Mouse (Mus musculus) testis, adult 2 months (tissue): ENCODE data around the gene Ebi3.
A peak's percentile ranks its signal among the peaks of the same experiment; 100 is the strongest.

ENCODE experiments used
- CTCF ChIP-seq: fragments of 200-500 bp; IDR thresholded peaks from 2 replicates; pipeline ENCODE4 v1.5.1; 2012; ENCODE audit warnings: low read depth, mild to moderate bottlenecking, inconsistent platforms, low read length, moderate library complexity; ENCODE audit not compliant: control insufficient read depth, insufficient read depth, insufficient replicate concordance
- POLR2A ChIP-seq: fragments of 200-500 bp; IDR thresholded peaks from 2 replicates; pipeline ENCODE4 v1.6.1; 2012; ENCODE audit warnings: low read depth, mild to moderate bottlenecking, inconsistent platforms, low read length, moderate library complexity; ENCODE audit not compliant: control insufficient read depth

DNA sequence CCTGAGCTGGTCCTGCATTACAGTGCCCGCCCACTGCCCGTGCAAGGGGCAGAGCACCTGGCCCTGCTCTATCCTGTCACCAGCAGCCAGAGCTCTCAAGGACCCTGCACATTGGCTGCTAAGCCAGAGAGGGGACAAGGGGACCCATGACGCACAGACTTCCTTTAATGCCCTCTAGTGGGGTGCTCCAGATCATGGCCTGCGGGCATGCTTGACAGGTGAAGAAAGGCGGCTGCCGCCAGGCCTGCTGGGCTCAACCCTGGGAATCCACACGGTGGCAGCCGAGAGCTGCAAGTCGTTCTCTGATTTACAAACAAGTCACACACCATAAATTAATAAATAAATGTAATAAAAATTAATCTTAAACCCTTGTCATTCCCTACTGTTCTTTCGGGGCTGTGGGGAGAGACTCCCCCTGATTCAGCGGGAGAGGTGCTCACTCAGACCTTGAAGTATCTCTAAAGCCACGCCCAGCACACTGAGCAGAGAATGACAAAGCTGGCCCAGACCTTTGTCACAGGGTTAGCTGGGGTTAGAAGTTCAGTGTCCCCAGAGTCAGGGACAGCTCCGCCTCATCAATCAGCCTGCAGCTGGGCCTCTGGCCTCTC, 23.9 kb downstream of the Ebi3 start:
- TF ChIP-seq POLR2A = no peak
- peak; percentile 53; the same call in 1 of the 2 replicates for TF ChIP-seq CTCF
